Mouse (Mus musculus): Measurements from ENCODE around the gene Pbrm1. TPM values are rescaled to one million over a fixed set of nuclear protein-coding genes. Genes with fewer than 3 reads are reported as not detected.

Pbrm1 gene
- total RNA-seq (2014; fragmentation: Nextera tagmentation) (64.6 and 83.6 TPM in 2 replicates), total RNA-seq (2017) (75.7 and 82.9 TPM in 2 replicates)

DNA sequence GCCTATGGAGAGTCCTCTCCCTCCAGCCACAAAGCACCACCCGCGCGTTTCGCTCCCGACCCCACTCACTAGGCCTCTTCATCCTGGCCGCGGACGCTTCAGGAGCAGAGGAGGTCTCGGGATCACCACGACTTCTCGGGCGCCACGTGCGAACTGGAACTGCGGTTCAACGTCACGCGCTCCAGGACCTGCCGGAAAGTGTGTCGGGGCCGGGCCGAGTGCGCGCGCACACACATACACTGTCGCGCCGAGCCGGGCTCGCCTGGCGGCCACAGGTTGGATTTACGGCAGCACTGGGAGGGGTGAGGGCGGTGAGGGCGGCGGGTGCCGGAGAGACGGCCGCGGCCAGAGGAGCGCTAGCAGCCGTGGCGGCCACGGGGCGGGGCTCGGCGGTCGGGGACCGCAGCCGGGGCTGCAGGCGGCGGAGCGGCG, at the start of gene Pbrm1, which contains the start of gene Gnl3:
Gene Pbrm1 (plus strand): TSS at position 279 of the 432 bp plus-strand sequence.
Gene Gnl3 (minus strand): TSS at position 293 of the 432 bp plus-strand sequence.
- peak; percentile 64 for ATAC-seq (replicated peaks; ENCODE audit: low FRiP score, low TSS enrichment, poor library complexity, severe bottlenecking)

DNA sequence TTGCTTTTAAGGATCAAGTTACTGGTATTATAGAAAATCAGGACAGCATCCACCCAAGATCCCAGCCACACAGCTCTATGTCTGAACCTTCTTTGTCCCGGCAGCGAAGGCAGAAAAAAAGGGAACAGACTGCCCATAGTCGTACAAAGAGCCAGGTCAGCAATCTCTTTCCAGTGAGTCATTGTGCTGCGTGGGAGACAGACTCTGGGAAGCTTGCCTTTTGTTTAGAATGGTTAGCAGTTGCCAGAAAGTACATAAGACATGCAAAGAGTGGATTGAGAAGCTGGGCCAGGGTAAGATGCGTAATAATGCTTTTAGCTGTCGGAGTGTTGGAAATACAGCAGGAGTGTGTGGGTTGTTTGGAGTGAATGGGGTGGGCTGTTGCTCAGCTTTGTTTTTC, 44.7 kb upstream of the Pbrm1 start:
- no peak for ATAC-seq (replicated peaks; ENCODE audit: low FRiP score, low TSS enrichment, poor library complexity, severe bottlenecking)

DNA sequence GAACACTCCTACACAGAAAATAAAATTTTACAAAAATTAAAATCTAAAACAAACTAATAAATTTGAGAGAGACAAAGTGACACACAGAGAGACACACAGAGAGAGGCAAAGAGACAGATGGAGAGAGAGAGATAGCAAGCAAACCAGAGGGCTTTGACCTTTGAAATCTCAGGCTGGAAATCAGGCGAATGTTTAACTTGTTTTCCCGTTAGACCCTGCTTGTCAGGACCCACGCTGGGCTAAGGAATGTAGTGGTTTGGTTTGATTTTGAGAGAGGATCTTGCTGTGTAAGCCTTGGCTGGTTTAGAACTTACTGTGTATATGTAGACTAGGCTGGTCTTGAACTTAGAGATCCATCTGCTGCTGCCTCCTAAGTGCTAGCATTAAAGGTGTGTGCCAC, 42.7 kb upstream of the Pbrm1 start:
- no peak for ATAC-seq (replicated peaks; ENCODE audit: low FRiP score, low TSS enrichment, poor library complexity, severe bottlenecking)

DNA sequence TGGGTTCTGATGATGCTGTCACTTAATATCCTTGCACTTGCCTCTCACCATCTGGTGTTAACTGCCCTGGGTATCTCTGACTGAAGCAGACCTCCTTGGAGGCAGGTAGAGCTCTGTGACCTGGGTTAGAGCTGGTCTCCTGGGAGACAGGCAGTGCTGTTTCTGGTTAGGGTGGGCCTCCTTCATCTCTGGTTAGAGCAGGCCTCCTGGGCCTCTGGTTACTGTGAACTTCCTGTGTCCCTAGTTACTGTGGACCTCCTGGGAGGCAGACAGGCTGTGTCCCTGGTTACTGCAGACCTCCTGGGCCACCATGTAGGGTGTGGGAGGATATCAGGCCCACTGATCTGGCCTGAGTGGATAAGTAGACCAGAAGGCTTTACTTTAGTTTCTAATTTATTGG, 22.5 kb upstream of the Pbrm1 start:
- ATAC-seq (replicated peaks; ENCODE audit: low FRiP score, low TSS enrichment, poor library complexity, severe bottlenecking) = no peak

DNA sequence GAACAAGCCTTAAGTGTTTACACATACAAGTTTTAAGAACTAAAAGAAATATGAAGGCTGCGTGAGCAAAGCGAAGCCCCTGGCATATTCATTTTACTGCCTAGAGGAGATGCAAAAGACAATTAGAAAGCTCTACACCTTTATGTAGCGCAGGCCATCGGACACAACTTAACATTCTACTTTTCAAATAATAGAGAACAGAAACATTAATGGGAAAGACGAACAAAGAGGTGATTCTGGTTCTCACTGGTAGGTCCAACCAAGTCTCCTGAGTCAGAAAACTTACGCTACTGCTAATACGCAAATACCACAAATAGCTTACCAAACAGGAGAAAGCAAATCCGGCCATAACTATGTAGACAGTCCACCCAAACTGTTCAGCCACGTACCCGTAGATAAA, 18.6 kb upstream of the Pbrm1 start:
- no peak for ATAC-seq (replicated peaks; ENCODE audit: low FRiP score, low TSS enrichment, poor library complexity, severe bottlenecking)

DNA sequence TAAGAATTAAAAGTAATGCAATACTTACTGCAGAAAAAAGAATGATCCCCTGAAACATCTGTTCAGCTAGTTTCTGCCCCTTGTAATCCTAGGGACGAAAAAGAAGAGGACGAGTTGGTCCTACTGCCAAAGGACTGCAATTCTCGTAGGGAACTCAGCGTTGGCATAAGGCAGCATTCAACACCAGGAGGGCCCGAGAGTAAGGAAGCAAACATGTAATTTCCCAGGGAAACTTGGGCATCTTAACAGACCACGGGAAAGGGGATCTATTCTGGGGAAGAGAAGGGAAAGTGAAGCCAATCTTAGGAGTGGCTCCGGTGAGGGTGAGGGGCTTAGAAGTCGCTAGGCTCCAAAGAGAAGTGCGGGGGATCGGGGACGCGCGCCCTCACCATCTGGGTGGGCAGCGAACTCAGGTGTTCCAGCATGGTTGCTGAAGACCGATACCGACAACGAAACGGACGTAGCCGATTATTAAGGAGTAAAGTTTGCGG, 18.1 kb upstream of the Pbrm1 start:
- 0 out of 2 replicates have a peak, but pooled peaks have one; percentile 35 for ATAC-seq (replicated peaks; ENCODE audit: low FRiP score, low TSS enrichment, poor library complexity, severe bottlenecking)

DNA sequence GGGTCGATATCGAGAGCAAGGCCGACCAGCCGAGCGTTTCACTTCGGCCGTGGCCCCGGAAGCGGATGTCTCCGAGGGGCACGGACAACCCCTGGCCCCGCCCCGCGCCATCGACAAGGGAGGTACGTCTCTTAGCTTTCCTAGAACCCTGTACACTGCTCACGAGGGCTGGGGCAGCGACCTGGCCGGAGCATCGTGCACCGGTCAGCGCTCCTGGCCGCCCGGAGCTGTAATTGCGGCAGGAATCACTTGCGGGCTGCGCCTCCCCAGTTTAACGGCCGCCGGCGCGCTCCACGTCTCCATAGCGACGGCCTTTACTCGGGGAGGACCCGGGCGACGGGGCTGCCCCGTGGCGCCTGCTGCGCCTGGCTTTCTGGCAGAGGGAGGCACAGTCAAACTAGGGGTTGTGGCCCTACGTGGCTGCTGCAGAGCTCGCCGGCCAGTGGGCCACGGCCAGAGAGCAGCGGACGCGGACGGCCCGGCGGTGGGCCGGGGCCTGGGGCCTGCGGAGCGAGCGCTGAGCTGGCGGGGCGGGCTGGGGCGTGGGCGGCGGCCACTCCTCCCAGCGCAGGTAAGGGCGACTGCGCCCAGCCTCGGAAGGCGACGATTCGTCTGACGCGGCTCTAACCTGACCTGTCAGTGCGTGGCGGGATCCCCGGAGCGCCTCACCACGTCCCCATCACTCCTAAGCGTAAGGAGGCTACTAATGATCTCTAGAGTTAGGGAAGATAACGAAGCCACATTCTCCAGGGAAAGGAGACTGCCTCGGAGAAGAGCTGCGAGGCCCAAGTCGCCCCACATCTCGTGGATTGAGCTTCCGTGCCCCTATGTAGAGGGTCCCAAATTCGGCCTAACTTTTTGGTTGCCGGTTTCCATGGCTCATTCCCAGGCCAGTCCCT, 17.4 kb upstream of the Pbrm1 start, which contains the start of the genes Glt8d1 and Spcs1:
Gene Glt8d1 (plus strand): TSS at position 94 of the 899 bp plus-strand sequence.
Gene Spcs1 (minus strand): TSS at position 366 of the 899 bp plus-strand sequence.
- peak; percentile 92 for ATAC-seq (replicated peaks; ENCODE audit: low FRiP score, low TSS enrichment, poor library complexity, severe bottlenecking)

DNA sequence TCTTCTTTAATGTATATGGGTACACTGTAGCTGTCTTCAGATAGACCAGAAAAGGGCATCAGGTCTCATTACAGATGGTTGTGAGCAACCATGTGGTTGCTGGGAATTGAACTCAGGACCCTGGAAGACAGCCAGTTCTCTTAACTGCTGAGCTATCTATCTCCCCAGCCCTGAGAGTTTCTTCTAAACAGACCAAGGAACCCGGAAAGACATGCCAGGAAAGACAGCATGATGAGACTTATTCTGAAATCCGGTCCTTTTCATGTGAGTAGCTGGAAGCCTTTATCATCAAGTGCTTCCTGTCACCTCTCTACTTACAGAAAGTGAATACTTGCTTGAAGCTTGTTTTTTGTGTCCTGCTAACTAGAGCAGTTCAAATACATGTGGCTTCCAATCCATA, 14.4 kb upstream of the Pbrm1 start:
- no peak for ATAC-seq (replicated peaks; ENCODE audit: low FRiP score, low TSS enrichment, poor library complexity, severe bottlenecking)

DNA sequence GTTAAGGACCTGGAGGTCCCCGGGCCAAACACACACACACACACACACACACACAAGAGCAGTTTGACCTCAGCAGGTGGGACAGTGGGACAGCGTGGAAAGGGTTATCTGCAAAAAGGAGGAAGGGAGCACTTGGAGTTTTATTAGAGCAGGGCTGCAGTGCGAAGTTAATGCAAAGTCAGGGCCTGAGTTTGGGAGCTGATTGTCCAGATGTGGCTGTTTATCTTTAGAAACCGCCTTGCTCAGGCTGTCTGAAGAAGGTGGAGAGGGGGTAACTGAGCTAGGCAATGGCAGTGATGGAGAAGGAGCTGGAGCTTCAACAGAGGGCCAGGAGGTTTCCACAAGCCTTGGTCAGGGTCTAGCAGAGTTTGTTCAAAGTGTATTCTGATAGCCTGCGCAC, 12.2 kb upstream of the Pbrm1 start:
- peak; percentile 82 for ATAC-seq (replicated peaks; ENCODE audit: low FRiP score, low TSS enrichment, poor library complexity, severe bottlenecking)

DNA sequence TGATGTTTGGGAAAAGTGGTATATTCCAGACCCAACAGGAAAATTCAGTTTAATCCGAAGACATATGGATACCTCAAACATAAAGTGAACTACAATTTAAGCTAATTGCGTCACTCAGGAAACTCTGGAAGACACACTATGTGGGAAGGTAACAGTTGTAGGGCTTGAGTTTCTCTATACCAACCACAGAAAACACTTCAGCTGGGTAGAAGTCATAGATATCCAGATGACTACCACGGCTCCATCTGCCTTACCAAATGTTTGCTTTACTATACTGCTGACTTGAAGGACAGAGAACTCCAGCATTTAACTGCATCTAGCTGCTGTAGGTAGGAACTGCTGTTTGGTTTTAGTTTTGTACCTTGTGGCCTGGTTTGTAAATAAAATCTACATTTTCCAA, 7.3 kb upstream of the Pbrm1 start:
- ATAC-seq (replicated peaks; ENCODE audit: low FRiP score, low TSS enrichment, poor library complexity, severe bottlenecking) = no peak

DNA sequence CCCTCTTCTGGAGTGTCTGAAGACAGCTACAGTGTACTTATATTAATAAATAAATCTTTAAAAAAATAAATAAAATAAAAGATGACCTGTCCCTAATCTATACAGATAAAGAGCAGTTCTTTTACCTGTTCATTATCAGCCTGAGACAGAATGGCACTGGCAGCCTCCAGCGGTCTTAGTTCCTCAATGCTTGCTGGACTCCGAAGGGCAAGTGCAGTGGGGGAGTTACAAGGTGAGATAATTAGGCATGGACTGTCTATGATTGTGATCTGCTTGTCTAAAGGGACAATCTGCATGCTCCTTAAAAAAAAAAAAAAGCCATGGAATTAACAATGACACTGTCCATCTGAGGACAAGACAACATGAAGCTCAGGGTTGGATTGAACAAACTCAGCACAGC, 5.0 kb upstream of the Pbrm1 start:
- ATAC-seq (replicated peaks; ENCODE audit: low FRiP score, low TSS enrichment, poor library complexity, severe bottlenecking) = no peak

DNA sequence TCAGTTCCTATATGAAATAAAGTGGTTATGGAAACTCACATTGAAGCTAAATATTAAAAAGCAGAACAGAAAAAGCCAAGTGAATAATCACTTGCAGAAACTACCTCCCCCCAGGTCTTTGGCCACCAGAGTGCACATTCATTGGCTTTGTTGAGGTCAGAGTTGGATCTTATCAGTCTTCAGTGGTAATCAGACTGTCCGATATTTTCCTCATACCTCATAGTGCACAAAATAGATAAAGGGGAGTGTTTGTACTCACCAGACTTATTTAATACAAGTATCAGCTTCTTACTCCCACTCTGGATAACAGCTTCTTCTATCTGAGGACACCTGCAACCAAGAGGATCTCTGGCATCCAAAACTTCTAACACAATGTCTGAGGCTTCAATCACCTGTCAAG, 2.9 kb upstream of the Pbrm1 start:
- ATAC-seq (replicated peaks; ENCODE audit: low FRiP score, low TSS enrichment, poor library complexity, severe bottlenecking) = no peak

DNA sequence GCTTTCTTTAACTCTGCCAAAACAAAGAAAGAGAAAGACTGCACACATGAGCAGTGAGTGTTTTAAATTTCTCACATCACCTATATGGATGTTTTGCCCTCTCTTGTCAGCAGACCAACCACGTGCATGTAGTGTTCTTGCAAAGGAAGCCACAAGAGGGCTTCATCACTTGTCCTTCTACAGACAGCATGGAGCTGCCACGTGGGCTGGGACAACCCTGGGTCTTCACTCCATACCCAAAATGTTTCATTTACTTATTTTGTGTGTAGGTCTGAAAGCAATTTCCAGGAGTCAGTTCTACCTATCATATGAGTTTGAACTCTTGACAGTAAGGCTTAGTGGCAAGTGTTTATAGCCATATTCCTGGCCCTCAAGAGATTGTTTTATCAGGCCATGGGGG, 1.1 kb upstream of the Pbrm1 start:
- ATAC-seq (replicated peaks; ENCODE audit: low FRiP score, low TSS enrichment, poor library complexity, severe bottlenecking) = peak; percentile 68

DNA sequence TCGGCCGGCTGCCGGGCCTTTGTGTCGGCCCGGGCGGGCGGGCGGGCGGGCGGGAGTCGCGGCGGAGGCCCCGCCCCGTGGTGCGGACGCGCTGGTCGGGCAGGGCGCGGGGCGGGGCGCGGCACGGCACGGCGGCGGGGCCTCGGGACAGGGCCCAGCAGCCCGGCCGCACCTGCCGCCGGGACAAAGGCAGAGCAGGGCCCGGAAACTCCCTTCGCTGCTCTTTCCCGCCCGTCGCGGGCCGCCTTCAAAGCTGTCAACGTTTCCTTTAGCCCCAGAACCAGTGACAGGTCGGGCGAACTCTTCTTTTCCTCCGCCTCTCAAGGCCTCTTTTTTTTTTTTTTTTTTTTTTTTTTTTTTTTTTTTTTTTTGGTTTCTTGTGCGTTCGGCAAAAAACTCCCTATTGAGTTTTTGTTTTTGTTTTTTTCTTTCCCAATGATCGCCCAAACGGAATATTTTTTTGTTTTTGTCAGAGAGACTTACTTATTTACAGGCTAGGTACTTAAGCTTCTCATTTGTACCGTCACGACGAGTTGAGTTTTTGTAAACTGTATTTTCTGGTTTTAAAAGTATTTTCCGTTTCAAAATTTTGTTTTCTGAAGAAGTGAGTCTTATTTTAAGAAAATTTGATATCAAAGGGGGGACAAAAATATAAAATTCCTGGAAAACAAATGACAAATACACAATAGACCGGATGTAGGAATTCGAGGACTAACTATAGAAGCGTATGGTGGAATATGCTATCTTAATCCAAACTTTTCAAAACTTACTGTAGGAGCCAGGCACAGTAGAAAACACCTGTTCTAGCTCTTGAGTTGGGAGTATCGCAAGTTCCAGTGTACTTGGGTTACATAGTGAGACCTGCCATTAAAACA, 630 bp downstream of the Pbrm1 start:
- peak; percentile 69 for ATAC-seq (replicated peaks; ENCODE audit: low FRiP score, low TSS enrichment, poor library complexity, severe bottlenecking)

DNA sequence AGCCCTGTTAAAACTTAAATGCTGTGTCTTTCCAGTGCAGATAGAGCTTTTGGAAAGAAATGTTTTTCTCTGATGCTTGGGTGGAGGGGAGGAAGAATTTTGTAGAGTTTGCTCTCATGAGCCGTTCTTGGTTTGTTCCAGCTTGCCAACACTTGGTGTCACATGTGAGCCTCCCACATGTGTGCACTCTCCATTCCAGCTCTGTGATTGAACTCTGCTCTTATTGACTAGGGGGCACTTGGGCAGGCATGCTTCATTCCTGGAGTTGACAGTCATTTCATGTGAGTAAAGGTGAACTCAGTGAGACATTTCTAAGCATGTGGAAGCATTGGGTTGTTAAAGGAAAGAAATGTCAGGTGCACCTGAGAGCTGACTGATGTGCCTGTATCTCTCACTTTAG, 3.6 kb downstream of the Pbrm1 start:
- ATAC-seq (replicated peaks; ENCODE audit: low FRiP score, low TSS enrichment, poor library complexity, severe bottlenecking) = no peak

DNA sequence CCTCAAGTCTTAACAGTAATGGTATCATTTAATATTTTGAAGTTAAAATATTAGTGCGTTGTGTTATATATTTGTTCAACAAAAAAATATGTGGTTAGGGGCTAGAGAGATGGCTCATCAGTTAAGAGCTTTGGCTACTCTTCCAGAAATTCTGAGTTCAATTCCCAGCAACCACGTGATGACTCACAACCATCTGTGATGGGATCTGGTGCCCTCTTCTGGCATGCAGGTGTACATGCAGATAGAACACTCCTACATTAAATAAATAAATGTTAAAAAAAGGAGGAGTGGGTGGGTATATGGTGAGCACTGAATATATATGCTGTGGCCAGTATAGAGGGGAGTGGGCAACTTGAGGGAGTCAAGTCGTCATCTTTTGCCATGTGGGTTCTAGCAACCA, 6.8 kb downstream of the Pbrm1 start:
- ATAC-seq (replicated peaks; ENCODE audit: low FRiP score, low TSS enrichment, poor library complexity, severe bottlenecking) = no peak

DNA sequence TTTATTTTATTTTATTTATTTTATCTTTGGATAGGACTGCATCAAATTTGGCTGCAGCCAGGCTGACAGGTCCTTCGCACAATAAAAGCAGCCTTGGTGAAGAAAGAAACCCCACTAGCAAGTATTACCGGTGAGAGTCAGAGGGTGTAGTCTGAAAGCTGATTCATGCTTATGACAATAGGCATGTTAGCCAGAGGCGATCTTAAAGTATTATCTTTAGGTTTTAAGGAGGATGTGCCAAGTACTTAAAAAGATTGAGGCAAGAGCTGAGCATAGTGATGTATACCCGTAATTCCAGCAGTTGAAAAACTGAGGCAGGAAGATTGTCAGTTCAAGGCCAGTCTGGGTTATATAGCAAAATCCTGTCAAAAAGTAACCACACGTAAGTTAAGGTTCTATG, 26.4 kb downstream of the Pbrm1 start:
- ATAC-seq (replicated peaks; ENCODE audit: low FRiP score, low TSS enrichment, poor library complexity, severe bottlenecking) = peak; percentile 57; the same call in 1 of the 2 replicates

DNA sequence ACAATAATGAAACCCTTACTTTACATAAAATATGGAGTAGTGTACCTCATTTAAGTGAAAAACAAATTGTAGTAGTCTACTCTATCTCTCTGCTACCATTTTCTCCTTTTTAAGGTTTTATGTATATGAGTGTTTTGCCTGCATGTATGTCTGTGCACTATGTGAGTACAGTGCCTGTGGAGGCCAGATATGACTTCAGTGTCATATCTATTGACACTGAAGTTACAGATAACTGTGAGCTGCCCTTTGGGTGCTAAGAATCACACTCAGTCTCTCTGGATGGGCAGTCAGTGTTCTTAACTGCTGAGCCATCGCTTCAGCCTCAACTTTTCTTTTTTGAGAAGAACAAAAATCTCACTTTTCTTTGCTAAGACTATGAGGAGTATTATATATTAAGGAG, 26.9 kb downstream of the Pbrm1 start:
- peak; percentile 98 for ATAC-seq (replicated peaks; ENCODE audit: low FRiP score, low TSS enrichment, poor library complexity, severe bottlenecking)

DNA sequence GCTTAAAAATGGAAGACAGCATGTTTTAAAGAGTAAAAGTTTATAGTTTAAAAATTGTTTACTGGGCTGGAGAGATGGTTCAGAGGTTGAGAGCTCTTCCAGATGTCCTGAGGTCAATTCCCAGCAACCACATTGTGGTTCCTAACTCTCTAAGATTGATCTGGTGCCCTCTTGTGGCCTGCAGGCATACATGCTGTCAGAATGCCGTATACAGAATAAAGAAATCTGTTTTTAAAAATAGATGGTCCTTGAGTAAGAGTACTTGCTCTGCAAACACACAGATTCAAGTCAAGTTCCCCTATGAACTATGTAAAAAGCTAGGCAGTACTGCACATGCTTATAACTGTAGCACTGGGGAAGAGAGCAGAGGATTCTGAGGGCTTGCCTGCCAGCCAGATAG, 43.3 kb downstream of the Pbrm1 start:
- ATAC-seq (replicated peaks; ENCODE audit: low FRiP score, low TSS enrichment, poor library complexity, severe bottlenecking) = peak; percentile 57; the same call in 1 of the 2 replicates

All from megakaryocyte-erythroid progenitor cell, adult 5-6 weeks (primary cell).